13 mouse cellular contexts compared by ENCODE assay signal in the genomic region with DNA sequence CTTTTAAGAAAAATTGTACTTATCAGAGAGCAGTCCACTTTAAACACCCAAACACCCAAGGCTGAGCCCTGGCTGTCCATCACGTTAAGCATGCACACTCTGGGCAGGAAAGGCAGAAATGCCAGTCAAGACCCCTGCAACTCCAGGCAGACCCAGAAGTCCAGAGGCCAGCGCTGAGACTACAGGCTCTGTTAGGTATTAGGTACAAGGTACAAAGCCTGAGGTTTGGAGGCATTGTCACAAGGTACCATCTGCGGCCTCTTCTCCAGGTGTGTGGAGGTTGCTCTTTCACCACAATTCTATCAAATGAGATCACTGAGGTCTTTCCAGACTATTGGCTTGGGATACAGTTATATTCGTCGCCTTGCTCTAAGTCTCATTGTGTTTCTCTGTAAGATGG.
"Had no signal": no experiment of that assay in that cellular context is flagged by ENCODE, and none has a peak within 500 bp of the region (broad histone marks: within the 10 kb centered on the region; RNA-seq: fewer than 3 reads in every experiment).

No protein-coding gene starts in this region.

- DNase-seq: left cerebral cortex, postnatal 4 days; lung, adult 2 months; lung, postnatal 4 days; right cerebral cortex, postnatal 14 days; thymus, postnatal 36 days had no signal

- H3K27ac ChIP-seq: layer of hippocampus, adult 2 months; limb, embryonic 13.5 days; liver, embryonic 14.5 days; midbrain, embryonic 15.5 days; neural tube, embryonic 12.5 days had no signal

- H3K27me3 ChIP-seq: limb, embryonic 13.5 days; megakaryocyte, embryonic 14.5 days; midbrain, embryonic 15.5 days had no signal

- ATAC-seq: lung, postnatal 0 days had no signal

- H3K4me3 ChIP-seq: layer of hippocampus, adult 2 months; limb, embryonic 13.5 days; megakaryocyte, embryonic 14.5 days; midbrain, embryonic 15.5 days; neural tube, embryonic 12.5 days had no signal

- H3K4me1 ChIP-seq: midbrain, embryonic 15.5 days had no signal

- H3K9me3 ChIP-seq: limb, embryonic 13.5 days; megakaryocyte, embryonic 14.5 days; midbrain, embryonic 15.5 days; neural tube, embryonic 12.5 days had no signal

- H3K9ac ChIP-seq: liver, embryonic 14.5 days; midbrain, embryonic 15.5 days; neural tube, embryonic 12.5 days had no signal

- H3K36me3 ChIP-seq: limb, embryonic 13.5 days; midbrain, embryonic 15.5 days; neural tube, embryonic 12.5 days had no signal

- H3K4me2 ChIP-seq: limb, embryonic 13.5 days; midbrain, embryonic 11.5 days; midbrain, embryonic 15.5 days; neural tube, embryonic 12.5 days had no signal
